Mouse (Mus musculus): Measurements from ENCODE around the gene Ilf2.

The Ilf2 gene

DNA sequence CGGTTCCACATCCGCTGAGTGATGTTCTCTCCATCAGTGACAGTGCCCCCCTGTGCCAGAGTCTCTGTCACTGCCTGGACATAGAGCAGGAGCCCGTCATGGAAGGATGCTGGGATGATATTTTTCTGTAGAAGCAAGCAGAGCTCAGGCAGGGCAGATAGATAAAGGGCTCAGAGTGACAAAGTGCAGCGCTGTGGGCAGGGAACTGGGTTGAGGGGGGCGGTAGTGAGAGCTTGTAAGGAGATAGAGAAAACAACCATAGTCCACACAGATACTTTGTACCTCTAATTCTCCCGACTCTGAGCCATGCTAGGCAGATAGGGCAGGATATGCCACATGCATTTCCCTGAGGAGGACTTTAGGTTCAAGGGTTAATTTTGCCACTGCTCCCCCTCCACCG is 13.3 kb upstream of the Ilf2 start:
- DNase-seq (ENCODE audit: low spot score in 2 of 2): no peak

DNA sequence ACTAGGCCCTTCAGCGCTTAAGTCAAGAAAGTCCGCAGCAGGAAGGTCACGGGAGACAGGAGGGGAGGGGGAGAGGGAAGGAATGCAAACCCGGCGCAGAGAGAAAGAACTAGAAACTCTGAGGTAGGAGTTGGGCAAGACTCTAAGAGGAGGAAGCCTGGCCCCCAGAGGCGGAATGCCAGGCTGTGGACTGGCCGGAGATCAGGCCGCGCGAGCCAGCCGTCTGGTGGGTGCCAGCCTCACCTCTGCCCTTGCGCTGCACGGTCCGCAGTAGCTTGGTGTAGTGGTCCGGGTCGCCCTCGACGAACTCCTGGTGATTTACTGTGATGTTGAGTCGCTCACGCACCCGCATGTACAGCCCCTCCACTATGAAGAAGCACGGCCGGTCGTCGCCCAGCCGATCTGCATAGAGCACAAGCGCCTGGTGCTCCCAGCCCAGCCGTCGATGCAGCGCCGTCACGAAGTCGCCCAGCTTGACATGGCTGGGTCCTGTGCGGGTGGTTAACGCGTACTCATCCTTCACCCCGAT is 11.3 kb upstream of the Ilf2 start:
- DNase-seq (ENCODE audit: low spot score in 2 of 2): peak in 1 of 2 experiments; percentile 71

DNA sequence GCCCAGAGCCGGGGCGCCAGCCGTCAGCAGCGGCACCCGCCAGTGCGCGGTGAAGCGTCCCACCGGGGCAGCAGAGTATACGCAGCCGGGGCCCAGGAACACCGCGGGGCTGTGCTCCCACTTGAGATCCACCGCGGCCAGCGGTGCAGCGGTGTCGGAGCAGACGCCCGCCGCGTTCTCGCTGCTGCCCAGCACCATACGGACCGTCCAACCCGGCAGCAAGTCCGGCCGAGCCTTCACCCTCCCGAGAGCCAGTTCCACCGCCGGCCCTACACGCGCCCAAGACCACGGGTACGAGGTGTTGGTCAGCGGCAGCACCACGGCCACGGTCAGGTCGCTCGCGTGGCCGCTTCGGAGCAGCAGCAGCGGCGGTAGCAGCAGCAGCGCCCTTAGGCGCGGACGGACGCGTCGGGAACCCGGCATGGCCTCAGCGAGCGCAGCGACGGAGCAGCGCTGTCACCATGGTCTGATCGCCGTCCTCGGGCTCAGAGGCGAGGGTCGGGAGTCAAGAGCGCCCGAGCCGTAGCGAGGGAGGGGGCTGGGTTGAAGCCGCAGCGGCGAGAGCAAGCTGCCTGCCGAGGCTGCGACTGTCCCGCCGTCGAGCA is 10.7 kb upstream of the Ilf2 start:
- DNase-seq (ENCODE audit: low spot score in 2 of 2): no peak

DNA sequence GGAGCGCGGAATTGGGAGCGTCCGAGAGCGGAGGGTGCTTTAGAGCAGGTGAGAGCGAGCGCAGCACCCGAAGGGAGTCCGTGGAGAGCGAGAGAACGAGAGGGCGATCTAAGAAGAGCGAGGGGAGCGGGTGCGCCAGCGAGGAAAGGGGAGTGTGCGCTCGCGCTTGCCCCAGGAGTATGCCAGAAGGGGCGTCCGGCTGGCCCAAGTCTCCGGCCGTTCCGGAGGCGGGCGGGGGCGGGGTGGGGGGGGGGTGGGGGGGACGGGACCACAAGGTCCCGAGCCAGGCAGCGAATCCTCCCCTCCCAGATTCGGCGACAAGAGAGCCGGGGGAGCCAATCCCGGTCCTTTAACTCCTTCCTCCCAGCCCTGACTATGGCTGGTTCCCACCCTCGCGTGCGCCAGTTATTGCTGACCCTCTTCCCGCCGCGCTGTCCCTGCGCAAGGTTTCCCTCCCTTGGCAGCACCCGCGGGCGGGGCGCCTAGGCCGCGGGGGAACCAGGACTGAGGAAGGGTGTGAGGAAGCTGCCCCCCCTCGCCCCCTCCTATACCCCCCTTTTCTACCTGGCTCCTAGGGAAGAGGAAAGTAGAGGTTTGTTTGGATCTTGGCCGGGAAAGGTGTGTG is 10.1 kb upstream of the Ilf2 start, which contains the start of gene Npr1:
TSS of gene Npr1 (minus strand) at position 181 of the 625 bp plus-strand sequence.
- peak in 1 of 2 experiments; percentile 69 for DNase-seq (ENCODE audit: low spot score in 2 of 2)

DNA sequence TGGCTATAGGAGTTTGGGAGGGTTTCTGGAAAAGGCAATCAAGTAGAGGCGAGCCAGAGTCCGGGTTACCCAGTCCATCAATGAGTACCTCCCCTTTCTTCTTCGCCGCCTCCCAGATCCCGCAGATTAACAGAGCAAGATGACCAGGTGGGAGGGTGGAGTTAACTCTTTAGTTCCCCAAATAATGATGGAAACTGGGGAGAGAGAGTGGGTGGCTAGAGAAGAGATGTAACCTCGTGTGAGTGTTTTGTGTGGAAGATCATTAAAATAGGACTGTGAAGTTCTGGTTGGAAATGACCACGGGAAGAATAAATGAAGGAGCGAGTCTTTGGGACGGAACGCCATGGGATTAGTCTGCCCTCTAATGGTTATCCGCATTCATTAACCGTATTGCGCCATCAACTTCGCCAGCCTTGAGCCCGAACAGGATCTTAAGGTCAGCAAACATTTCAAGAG is 9.6 kb upstream of the Ilf2 start:
- no peak for DNase-seq (ENCODE audit: low spot score in 2 of 2)

DNA sequence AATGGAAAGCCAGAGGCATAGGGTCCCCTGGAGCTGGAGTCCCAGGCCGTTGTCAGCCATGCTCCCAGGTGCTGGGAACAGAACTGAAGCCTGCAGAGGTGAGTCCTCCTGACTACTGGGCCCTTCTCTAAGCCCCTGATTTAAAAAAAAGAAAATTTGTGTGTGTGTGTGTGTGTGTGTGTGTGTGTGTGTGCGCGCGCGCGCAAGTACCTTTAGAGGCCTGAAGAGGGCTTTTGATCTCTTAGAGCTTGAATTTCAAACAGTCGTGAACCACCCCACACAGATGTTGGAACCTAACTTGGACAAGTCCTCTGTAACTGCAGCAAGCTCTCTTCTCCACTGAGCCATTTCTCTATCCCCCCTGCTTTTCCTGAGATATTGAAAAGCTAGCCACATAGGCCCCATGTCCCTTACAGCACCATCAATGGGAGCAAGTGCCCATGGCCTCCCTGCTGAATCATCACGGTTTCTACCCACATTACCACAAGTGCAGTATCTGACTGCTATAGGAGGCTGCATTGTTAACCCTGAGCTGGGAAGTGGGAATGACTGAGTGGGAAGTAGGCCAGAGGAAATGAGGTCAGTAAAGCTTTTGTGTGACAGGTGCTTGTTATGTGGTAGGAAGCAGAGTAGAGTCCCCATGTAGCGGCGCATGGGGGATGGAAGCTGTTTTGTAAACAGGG is 8.2 kb upstream of the Ilf2 start:
- DNase-seq (ENCODE audit: low spot score in 2 of 2): no peak

DNA sequence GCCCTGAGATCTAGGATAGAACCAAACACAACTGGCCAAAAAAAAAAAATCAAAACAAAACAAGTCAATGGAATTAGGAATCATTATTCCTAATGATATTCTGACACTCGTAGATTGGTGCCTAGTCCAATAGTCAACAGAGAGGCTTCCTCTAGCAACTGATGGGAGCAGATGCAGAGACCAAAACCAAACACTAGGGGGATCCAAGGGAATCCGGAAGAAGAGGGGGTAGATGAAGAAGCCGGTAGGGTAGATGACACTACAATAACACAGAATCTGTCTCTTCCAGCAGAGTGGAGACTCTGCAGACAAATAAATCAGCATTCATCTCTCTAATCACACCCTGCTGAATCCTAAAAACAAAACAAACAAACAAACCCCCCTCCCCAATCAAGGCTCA is 3.7 kb upstream of the Ilf2 start:
- DNase-seq (ENCODE audit: low spot score in 2 of 2): peak; percentile 70 to 79

DNA sequence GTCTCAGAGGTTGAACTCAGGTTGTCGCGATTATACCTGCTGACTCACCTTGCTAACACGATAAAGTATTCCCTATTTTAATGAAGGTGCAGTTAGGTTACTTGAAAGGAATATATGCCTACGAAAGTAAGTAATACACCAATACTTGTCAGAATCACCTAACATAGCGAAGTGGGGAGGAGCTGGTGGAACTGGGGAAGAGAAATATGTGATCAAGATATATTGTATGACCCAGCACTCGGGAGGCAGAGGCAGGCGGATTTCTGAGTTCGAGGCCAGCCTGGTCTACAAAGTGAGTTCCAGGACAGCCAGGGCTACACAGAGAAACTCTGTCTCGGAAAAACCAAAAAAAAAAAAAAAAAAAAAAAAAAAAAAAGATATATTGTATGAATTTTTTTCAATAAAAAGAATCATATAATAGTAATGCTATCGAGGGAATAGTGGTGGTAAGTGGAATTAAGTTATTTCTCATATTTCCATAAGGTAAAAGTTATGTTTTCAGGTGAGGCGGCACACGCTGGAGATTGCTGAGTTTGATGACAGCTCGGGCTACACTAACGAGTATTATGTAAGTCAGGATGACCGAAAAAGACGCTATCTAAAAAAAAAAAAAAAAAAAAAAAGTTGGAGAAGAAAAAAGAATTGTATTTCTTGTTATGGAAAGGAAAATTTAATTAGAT is 635 bp upstream of the Ilf2 start:
- no peak for DNase-seq (ENCODE audit: low spot score in 2 of 2)

DNA sequence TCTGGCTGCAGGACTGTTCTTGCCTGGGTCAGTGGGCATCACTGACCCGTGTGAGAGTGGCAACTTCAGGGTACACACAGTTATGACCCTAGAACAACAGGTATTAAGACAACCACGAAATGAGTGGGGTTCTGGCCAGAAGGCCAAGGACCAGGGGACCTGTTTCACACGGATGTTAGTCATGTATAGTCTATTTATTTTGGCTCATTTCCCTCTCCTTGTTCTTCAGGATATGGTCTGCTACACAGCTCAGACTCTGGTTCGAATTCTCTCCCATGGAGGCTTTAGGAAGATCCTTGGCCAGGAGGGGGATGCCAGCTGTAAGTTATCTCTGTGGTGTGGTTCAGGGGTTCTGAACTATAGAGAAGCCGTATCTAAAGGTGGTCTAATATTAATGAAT is 11.1 kb downstream of the Ilf2 start:
- DNase-seq (ENCODE audit: low spot score in 2 of 2): no peak

DNA sequence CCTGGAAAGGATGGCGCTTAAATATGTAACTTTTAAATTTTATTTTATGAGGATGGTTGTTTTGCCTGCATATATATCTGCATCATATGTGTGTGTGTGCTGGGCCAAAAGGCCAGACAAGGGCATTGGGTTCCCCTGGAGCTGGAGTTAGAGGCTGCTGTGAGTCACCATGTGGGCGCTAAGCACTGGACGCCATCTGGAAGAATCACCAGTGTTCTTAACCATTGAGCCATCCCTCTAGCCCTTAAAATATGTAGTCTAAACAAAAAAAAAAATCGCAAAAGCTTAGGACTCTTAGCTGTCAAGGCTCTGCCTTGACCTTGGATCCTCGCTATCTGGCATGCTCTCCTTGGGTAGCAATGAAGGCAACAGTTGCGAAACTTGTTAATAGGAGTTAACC is 12.7 kb downstream of the Ilf2 start:
- DNase-seq (ENCODE audit: low spot score in 2 of 2): no peak

DNA sequence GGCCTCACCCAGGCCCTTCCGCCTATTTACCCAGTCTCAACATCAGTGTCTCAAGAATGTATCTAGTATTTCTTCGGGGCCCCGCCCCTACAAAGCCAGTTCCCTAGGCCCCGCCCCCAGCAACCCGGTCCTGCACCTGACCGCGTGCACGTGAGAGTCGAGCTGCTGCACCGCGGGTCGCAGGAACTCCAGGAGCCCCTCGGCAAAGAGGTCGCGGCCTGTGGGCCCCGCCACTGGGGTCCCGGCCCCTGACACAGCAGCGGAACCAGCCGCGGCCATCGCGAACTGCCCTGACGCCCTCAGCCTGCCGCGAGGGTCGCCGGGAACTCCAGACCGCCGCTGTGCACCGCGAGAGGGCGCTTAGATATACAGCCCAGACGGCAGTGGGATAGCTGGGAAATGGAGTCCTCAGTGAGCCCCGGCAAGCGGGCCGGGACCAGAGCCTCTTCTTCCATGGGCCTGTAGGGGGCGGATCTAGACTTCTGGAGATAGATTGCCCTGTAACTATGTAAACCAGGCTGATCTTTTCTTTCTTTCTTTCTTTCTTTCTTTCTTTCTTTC is 14.8 kb downstream of the Ilf2 start, which contains the start of gene Snapin:
TSS of gene Snapin (minus strand) at position 338 of the 561 bp plus-strand sequence.
- DNase-seq (ENCODE audit: low spot score in 2 of 2): peak; percentile 96 to 98

DNA sequence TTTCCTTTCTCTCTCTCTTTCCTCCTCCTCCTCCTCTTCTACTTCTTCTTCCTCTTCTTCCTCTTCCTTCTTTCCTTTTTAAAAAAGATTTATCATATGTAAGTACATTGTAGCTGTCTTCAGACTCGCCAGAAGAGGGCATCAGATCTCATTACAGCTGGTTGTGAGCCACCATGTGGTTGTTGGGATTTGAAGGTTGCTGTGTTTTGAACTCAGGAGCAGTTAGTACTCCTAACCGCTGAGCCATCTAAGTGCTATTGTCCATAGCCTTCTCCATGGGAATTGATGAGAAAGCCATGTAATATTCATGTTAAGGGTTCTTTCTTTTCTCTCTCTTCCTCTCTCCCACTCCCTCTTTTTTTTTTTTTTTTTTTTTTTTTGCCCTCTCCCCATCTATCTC is 15.4 kb downstream of the Ilf2 start:
- DNase-seq (ENCODE audit: low spot score in 2 of 2): peak in 1 of 2 experiments; percentile 56

DNA sequence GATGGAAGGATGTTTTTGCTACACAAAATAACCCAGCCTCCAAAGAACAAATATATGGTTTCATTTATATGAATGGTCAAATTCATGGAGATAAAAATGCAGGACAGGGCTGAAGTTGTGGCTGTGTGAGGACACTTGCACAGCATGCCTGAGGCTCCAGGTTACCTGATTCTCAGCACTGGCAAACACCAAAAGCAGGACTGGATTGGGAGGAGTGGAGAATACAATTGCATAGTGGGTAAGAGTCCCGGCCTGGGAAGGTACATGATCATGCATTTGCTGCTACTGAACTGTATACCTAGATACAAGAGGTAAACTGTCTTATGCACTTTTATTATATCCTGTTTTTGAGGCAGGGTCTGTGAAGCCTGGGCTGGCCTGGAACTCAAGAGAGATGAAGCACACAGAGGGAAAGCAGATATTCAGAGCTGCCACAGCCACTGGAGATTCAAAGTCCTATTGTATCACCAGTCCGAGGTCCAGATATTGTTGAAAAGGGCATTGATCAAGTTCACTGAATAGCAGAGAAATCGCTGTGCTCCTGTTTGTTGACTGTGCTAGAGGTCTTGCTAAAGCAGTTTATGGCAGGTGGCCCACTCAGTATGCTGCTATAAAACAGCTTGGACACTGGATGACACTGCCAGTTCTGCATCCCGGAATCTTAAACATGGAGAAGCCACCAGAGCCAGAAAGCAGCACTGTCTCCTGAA is 18.1 kb downstream of the Ilf2 start:
- no peak for DNase-seq (ENCODE audit: low spot score in 2 of 2)

DNA sequence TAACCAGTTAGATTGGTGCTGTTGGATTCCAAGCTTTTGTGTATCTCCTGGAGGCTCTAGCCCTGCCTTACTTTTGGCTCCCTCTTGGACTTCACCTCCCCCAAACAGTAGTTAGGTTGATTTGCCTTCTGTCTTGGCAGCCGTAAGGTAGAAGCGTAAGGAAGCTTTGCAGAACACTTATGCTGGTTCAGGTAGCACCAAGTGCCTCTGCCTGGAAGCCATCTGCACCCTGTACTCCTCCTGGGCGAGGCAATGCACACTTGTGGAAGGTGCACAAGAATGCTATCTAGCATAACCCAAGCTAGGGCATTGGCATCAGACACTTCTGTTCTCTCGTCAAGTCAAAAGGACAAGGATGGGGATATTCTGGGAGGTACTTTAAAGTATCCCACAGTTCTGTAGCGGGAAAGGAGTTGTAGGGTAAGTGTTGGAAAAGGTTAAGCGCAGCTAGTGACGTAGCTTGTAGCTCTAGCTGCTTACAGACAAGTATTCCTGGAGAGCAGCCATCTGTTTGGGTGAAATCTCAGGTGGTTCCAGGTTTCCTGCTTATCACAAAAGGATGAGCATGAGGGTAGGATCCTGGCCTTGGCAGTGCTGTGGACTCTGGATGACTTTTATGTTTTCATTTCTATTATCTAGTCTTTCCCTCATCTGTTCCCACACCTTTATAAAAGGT is 20.1 kb downstream of the Ilf2 start:
- no peak for DNase-seq (ENCODE audit: low spot score in 2 of 2)

DNA sequence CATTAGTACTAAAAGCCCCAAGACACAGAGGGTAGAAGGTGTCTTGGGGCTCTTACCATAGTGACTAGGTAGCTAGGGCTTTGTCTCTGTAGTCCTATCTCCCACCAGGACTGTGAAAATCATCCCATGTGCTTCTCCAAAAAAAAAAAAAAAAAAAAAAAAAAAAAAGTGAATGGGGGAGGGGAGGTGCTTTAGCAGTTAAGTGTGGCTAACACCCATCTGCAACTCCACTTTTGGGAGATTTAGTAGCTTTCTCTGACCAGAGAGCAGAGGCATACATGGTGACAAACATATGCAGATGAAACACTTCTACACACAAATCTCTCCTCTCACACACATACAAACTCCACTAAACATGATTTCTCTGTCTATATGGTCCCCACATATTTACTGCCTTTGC is 21.7 kb downstream of the Ilf2 start:
- DNase-seq (ENCODE audit: low spot score in 2 of 2): no peak

DNA sequence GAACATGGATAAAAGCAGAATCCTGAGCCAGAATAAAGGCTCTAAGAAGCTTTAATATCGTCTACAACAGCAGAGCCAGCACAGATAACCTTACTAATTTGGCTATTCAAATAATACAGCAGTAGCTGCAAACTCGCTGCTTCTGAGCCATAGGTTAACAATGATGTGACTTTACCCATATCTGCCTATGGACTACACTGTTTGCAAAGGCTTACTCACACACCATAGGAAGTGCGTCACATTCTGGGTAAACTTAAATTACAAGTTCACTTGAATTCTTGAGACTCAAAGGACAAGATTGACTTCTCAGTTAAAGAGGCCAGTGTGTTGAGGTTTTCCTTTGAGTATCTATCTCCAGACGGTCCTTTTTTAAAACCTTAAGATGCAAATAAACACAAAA is 27.5 kb downstream of the Ilf2 start:
- DNase-seq (ENCODE audit: low spot score in 2 of 2): no peak

DNA sequence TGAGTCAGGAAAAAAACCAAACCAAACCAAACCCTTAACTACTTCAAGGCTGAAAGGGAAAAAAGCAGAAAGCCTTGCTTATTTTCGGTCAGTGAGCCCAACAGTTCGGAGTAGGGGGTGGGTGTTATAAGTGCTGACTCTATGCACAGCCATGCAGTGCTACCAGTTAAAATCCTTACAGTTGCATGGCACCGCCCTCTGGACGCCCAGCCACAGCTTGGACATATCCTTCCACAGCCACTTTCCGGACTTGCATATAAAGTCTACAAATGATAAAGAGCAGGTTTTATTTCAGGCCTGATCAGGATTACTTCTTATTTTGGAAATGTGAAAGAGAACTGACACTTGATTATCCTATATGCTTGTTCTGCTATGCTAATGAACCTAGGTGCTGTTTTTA is 29.3 kb downstream of the Ilf2 start:
- no peak for DNase-seq (ENCODE audit: low spot score in 2 of 2)

DNA sequence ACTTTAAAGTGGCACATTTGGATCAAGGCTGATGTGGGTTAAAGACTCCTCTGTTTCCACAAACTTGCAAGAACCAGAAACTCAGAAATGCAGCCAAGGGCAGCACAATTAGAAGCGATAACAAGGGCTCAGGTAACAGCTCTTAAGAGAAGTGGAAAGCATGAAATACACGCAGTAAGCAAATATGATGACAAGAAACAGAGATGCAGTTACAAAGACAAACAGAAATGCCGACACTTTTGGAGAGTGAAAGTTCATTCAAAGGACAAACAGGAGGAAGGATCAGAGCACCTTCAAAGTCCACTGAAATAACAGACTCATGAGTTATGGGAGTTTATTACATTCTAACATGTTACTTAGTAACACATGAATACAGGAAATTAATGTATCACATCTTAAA is 30.4 kb downstream of the Ilf2 start:
- no peak for DNase-seq (ENCODE audit: low spot score in 2 of 2)

DNA sequence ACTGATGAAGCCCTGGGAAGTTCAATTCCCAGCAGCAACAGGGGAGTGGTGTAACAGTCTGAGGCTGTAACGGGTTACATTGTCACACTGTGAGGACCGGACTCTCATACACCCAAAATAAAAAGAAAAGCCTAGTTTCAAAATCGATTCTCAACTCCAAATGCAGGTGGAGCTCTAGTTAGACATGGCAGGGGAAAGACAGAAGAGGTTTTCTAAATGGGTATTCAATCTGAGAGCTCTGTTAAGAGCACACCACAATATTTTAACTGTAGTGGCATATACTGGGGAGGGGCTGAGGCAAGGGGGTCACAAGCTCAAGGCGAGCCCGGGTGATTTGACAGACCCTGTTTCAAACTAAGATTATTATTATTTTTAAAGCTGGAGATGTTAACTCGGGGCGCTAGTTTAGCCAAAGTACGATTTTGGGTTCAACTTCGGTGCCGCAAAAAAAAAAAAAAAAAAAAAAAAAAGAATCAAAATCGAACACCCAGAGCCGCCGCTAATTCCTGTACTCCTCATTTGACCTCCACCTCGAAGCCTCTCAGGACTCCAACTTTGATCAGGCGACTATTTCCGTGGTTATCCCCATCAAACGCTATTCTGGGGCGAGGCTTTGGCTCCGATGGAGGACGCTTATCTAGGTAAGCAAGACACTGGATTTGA is 32.5 kb downstream of the Ilf2 start:
- DNase-seq (ENCODE audit: low spot score in 2 of 2): no peak
